Mouse (Mus musculus): ENCODE results near the gene Kndc1.

DNA sequence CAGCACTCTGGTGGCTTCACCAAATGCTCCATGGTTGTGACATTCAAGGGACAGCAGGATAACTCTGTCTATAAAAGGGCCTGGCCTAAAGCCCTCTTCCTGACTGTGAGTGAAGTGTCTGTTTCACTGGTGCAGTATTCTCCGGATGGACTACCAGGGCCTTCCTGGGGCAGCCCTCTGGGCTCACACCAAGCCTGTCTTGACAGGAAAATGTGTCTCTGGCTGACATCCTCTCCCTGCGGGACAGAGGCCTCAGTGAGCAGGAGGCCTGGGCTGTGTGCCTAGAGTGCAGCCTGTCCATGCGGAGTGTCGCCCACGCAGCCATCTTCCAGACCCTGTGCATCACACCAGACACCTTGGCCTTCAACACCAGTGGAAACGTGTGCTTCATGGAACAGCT, 6.4 kb downstream of the Kndc1 start:
- TF ChIP-seq TAL1 (IDR thresholded peaks at IDR 0.05; ENCODE audit: low read length) (no peak), GATA1 (IDR thresholded peaks at IDR 0.05; ENCODE audit: low read length) (no peak)
